23 mouse cellular contexts compared by ENCODE assay signal in the genomic region with DNA sequence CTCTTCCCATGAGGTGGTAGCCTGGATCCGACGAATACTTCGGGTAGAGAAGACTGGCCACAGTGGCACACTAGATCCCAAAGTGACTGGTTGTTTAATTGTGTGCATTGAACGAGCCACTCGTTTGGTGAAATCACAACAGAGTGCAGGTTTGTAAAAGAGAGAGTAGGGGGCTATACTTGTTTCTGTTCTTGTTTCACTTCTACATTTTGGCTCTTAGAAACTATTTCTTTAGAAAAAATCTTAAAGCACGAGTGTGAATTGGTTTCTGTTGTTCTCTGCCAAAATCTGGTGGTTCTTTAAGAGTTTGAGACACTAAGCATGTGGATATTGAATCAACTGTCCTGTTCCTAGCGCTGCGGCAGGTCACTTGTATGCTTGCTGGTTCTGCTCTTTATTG. TPM values are rescaled to one million over a fixed set of nuclear protein-coding genes. Genes with fewer than 3 reads are reported as not detected.
DNase-seq lines count a peak whose midpoint lies in the region; ATAC-seq and TF ChIP-seq lines count a peak whose summit lies in the region.
"Had no signal": no experiment of that assay in that cellular context is flagged by ENCODE, and none has a peak within 500 bp of the region (broad histone marks: within the 10 kb centered on the region; RNA-seq: fewer than 3 reads in every experiment).

No protein-coding gene starts in this region.

- DNase-seq in CH12.LX (ENCODE audit: extremely low read depth), result no peak
- DNase-seq in liver, embryonic 13.5 days, result no peak
- DNase-seq in splenic B cell, adult 2 months (ENCODE audit: low read depth, low spot score), result peak; percentile 2
- no peak for DNase-seq in urinary bladder, postnatal 10 days (ENCODE audit: low spot score)
- DNase-seq in layer of hippocampus, adult 8-10 months (ENCODE audit: low spot score in 2 of 2), result no peak
- no peak for DNase-seq in layer of hippocampus, adult 9-11 months
- DNase-seq: adrenal gland, postnatal 10 days; B cell, adult 2 months; cerebellum, adult 18-20 months; cerebellum, adult 9-11 months; cerebellum, postnatal 36 days; gastrocnemius, postnatal 10 days; heart, adult 2 months; heart, postnatal 14 days had no signal

- H3K4me3 ChIP-seq in CH12.LX (replicated peaks in 1 of 3; ENCODE audit: low read depth in 2 of 3, low read length in 2 of 3, poor library complexity in 1 of 3) (peak overlapping the region in 1 of 3 experiments; percentile 71), ES-Bruce4 (ENCODE audit: low read depth, low read length) (peak overlapping the region; percentile 44; the same call in 1 of the 2 replicates)
- H3K4me3 ChIP-seq in liver, embryonic 13.5 days (replicated peaks), result 0 out of 2 replicates have a peak overlapping the region, but pooled peaks have one; percentile 69
- H3K4me3 ChIP-seq: embryonic facial prominence, embryonic 13.5 days; forebrain, embryonic 12.5 days; heart, adult 2 months; heart, embryonic 15.5 days; hindbrain, embryonic 10.5 days had no signal

- in situ Hi-C loops in CH12.LX (cut with MboI; ENCODE audit: low pct_ligation_motif_present, low pct_unique_long_range_greater_than_20kb, low sequenced_read_pairs), result no loop called here

- no peak for ATAC-seq in liver, embryonic 13.5 days (ENCODE audit: low read depth)
- ATAC-seq: CD4-positive, CD25-positive, alpha-beta regulatory T cell, adult 4 months; forebrain, embryonic 16.5 days had no signal

- peaks cover 0 to 10% of the 10 kb centered on the region in 2 experiments; a peak in 1 of 4 replicates for H3K4me1 ChIP-seq in CH12.LX (ENCODE audit: control insufficient read depth in 1 of 2, insufficient read depth in 2 of 2)
- no peaks in the 10 kb centered on the region for H3K4me1 ChIP-seq in ES-Bruce4 (ENCODE audit: control insufficient read depth, insufficient read depth, low read length)
- H3K4me1 ChIP-seq in liver, embryonic 13.5 days (replicated peaks), result peaks cover 13% of the 10 kb centered on the region
- H3K4me1 ChIP-seq: embryonic facial prominence, embryonic 13.5 days; forebrain, embryonic 12.5 days; heart, embryonic 15.5 days; hindbrain, embryonic 10.5 days had no signal

- dilution Hi-C loops in CH12.LX (cut with MboI; ENCODE audit: extremely low pct_ligation_motif_present, extremely low pct_unique_long_range_greater_than_20kb, low sequenced_read_pairs), result no loop called here

- H3K9ac ChIP-seq in CH12.LX (ENCODE audit: insufficient read depth, low read depth) (no peak overlapping the region), ES-Bruce4 (ENCODE audit: low read depth, poor library complexity, severe bottlenecking) (0 out of 2 replicates have a peak overlapping the region, but pooled peaks have one; percentile 18)
- no peak overlapping the region for H3K9ac ChIP-seq in liver, embryonic 13.5 days
- H3K9ac ChIP-seq: embryonic facial prominence, embryonic 13.5 days; forebrain, embryonic 12.5 days; heart, embryonic 15.5 days; hindbrain, embryonic 14.5 days had no signal

- 78% methylated on average over 8 of the region's 8 CpGs for WGBS in liver, embryonic 13.5 days (ENCODE audit: insufficient replicate concordance)

- H3K36me3 ChIP-seq in CH12.LX (replicated peaks in 1 of 2; ENCODE audit: control insufficient read depth in 1 of 2, insufficient read depth in 1 of 2, low read length in 1 of 2), result peaks cover 13 to 35% of the 10 kb centered on the region in 2 experiments
- peaks cover 39% of the 10 kb centered on the region for H3K36me3 ChIP-seq in ES-Bruce4 (ENCODE audit: control insufficient read depth, insufficient read depth, low read length, poor library complexity, severe bottlenecking)
- peaks cover 50% of the 10 kb centered on the region for H3K36me3 ChIP-seq in liver, embryonic 13.5 days
- H3K36me3 ChIP-seq in splenic B cell, adult 2 months (ENCODE audit: control insufficient read depth, insufficient read depth, low read length, poor library complexity, severe bottlenecking), result no peaks in the 10 kb centered on the region

- H3K79me2 ChIP-seq in CH12.LX (replicated peaks; ENCODE audit: control insufficient read depth, extremely low read depth, insufficient read depth, poor library complexity, severe bottlenecking), result peaks cover 14% of the 10 kb centered on the region; the same call in 1 of the 2 replicates

- no peaks in the 10 kb centered on the region for H3K9me3 ChIP-seq in CH12.LX (replicated peaks; ENCODE audit: low read length)
- no peaks in the 10 kb centered on the region for H3K9me3 ChIP-seq in ES-Bruce4 (replicated peaks; ENCODE audit: control insufficient read depth, insufficient read depth, low read length, poor library complexity, severe bottlenecking)
- H3K9me3 ChIP-seq in liver, embryonic 13.5 days (replicated peaks), result no peaks in the 10 kb centered on the region
- H3K9me3 ChIP-seq: embryonic facial prominence, embryonic 13.5 days; forebrain, embryonic 12.5 days; heart, embryonic 15.5 days had no signal

- TF ChIP-seq EP300 in CH12.LX (IDR thresholded peaks at IDR 0.05; ENCODE audit: low read length) (peak; percentile 52), ES-Bruce4 (IDR thresholded peaks at IDR 0.05; ENCODE audit: insufficient read depth, low read depth, low read length) (no peak)

- TF ChIP-seq POLR2A in CH12.LX (IDR thresholded peaks at IDR 0.05; ENCODE audit: low read depth, low read length) (no peak), ES-Bruce4 (IDR thresholded peaks at IDR 0.05; ENCODE audit: insufficient read depth, low read length) (no peak)

- TF ChIP-seq RAD21 in CH12.LX (IDR thresholded peaks at IDR 0.05; ENCODE audit: low read depth, low read length), result no peak

- H3K4me2 ChIP-seq in CH12.LX (ENCODE audit: insufficient read depth, low read depth, poor library complexity, severe bottlenecking), result peak overlapping the region; percentile 61
- H3K4me2 ChIP-seq in liver, embryonic 13.5 days, result peak overlapping the region; percentile 21
- H3K4me2 ChIP-seq: embryonic facial prominence, embryonic 13.5 days; forebrain, embryonic 12.5 days; heart, embryonic 11.5 days; heart, embryonic 15.5 days; hindbrain, embryonic 14.5 days had no signal

- H3K27me3 ChIP-seq in CH12.LX (replicated peaks) (no peaks in the 10 kb centered on the region), ES-Bruce4 (ENCODE audit: control insufficient read depth, insufficient read depth, low read length, poor library complexity, severe bottlenecking) (no peaks in the 10 kb centered on the region)
- H3K27me3 ChIP-seq in liver, embryonic 13.5 days, result no peaks in the 10 kb centered on the region
- H3K27me3 ChIP-seq in splenic B cell, adult 2 months (ENCODE audit: control insufficient read depth, insufficient read depth, low read length, poor library complexity, severe bottlenecking), result no peaks in the 10 kb centered on the region
- H3K27me3 ChIP-seq: embryonic facial prominence, embryonic 13.5 days; forebrain, embryonic 12.5 days; heart, embryonic 15.5 days had no signal

- TF ChIP-seq CTCF in CH12.LX (conservative IDR thresholded peaks at IDR 0.05 in 1 of 2, IDR thresholded peaks at IDR 0.05 in 1 of 2; ENCODE audit: low read depth in 2 of 2, low read length in 2 of 2) (no peak), ES-Bruce4 (IDR thresholded peaks at IDR 0.05; ENCODE audit: low read depth, low read length) (no peak)

- H3K27ac ChIP-seq in CH12.LX (ENCODE audit: insufficient read depth, low read depth) (no peak overlapping the region), ES-Bruce4 (ENCODE audit: insufficient read depth, low read length) (peak overlapping the region; percentile 33; the same call in 1 of the 2 replicates)
- no peak overlapping the region for H3K27ac ChIP-seq in liver, embryonic 13.5 days
- H3K27ac ChIP-seq: embryonic facial prominence, embryonic 13.5 days; forebrain, embryonic 12.5 days; heart, adult 2 months; heart, embryonic 15.5 days; hindbrain, embryonic 10.5 days; hindbrain, embryonic 14.5 days had no signal

TF ChIP-seq in CH12.LX, 34 proteins besides CTCF, POLR2A, EP300 and RAD21 (continues in another document):
- TF ChIP-seq CHD2 (IDR thresholded peaks at IDR 0.05; ENCODE audit: low read length), result no peak
- TF ChIP-seq NRF1 (IDR thresholded peaks at IDR 0.05; ENCODE audit: low read depth, low read length), result no peak
- no peak for TF ChIP-seq JUND (conservative IDR thresholded peaks at IDR 0.05; ENCODE audit: low read depth, low read length)
- TF ChIP-seq HCFC1 (IDR thresholded peaks at IDR 0.05; ENCODE audit: low read depth, low read length), result no peak
- TF ChIP-seq KAT2A (IDR thresholded peaks at IDR 0.05; ENCODE audit: insufficient replicate concordance, low read length), result no peak
- no peak for TF ChIP-seq CHD1 (IDR thresholded peaks at IDR 0.05; ENCODE audit: low read depth, low read length)
- 0 out of 2 replicates have a peak, but pooled peaks have one; percentile 18 for TF ChIP-seq BHLHE40 (IDR thresholded peaks at IDR 0.05; ENCODE audit: low read depth, low read length)
- no peak for TF ChIP-seq SIN3A (IDR thresholded peaks at IDR 0.05; ENCODE audit: low read length)
- no peak for TF ChIP-seq ELF1 (IDR thresholded peaks at IDR 0.05; ENCODE audit: low read depth, low read length)
- no peak for TF ChIP-seq USF2 (conservative IDR thresholded peaks at IDR 0.05; ENCODE audit: low read depth, low read length)
- peak; percentile 74 for TF ChIP-seq IRF4 (IDR thresholded peaks at IDR 0.05; ENCODE audit: low read depth, low read length)
- TF ChIP-seq MAX (IDR thresholded peaks at IDR 0.05; ENCODE audit: low read length), result no peak

RNA-seq across cellular contexts. Expression of a gene that starts 3.1 kb away (rescaled TPM):
- 110 and 152 TPM in 2 replicates for total RNA-seq in CH12.LX (2012; rRNA removed)
- 260 and 294 TPM in 2 replicates for total RNA-seq in CH12.LX (2014; rRNA removed)
- polyA plus RNA-seq in CH12.LX (2012; ENCODE audit: insufficient read length, low read depth), result 273 and 427 TPM in 2 replicates
- polyA plus RNA-seq in ES-Bruce4 (2011; ENCODE audit: insufficient read depth, insufficient read length, low read depth, missing spikeins), result 254 and 264 TPM in 2 replicates
- 136 and 168 TPM in 2 replicates for polyA plus RNA-seq in liver, embryonic 13.5 days (2015; fragmentation: Nextera tagmentation; extraction: Ambion mirVana)
- total RNA-seq in layer of hippocampus, adult 8-10 months (2022), result 10 to 100 TPM; 31.4 to 42.4 (median 33.6) TPM

RNA-seq across cellular contexts. Expression of a gene that starts 13.5 kb away (rescaled TPM):
- total RNA-seq in CH12.LX (2012; rRNA removed) (0.17 and 0.21 TPM in 2 replicates), CH12.LX (2014; rRNA removed) (0.27 and 0.42 TPM in 2 replicates)
- polyA plus RNA-seq in CH12.LX (2012; ENCODE audit: insufficient read length, low read depth) (0.37 and 0.64 TPM in 2 replicates), ES-Bruce4 (2011; ENCODE audit: insufficient read depth, insufficient read length, low read depth, missing spikeins) (0.46 and 0.82 TPM in 2 replicates)
- 1.2 and 1.3 TPM in 2 replicates for polyA plus RNA-seq in liver, embryonic 13.5 days (2015; fragmentation: Nextera tagmentation; extraction: Ambion mirVana)
- 1 to 10 TPM; 1.9 to 3.5 (median 3.0) TPM for total RNA-seq in layer of hippocampus, adult 8-10 months (2022)

RNA-seq across cellular contexts. Expression of a gene that starts 32.0 kb away (rescaled TPM):
- total RNA-seq in CH12.LX (2012; rRNA removed) (19.9 and 22.2 TPM in 2 replicates), CH12.LX (2014; rRNA removed) (10.8 and 13.0 TPM in 2 replicates)
- polyA plus RNA-seq in CH12.LX (2012; ENCODE audit: insufficient read length, low read depth) (30.0 and 34.8 TPM in 2 replicates), ES-Bruce4 (2011; ENCODE audit: insufficient read depth, insufficient read length, low read depth, missing spikeins) (78.8 and 85.1 TPM in 2 replicates)
- polyA plus RNA-seq in liver, embryonic 13.5 days (2015; fragmentation: Nextera tagmentation; extraction: Ambion mirVana), result 104 and 113 TPM in 2 replicates
- total RNA-seq in layer of hippocampus, adult 8-10 months (2022), result 10 to 100 TPM; 38.2 to 44.7 (median 42.0) TPM
